Mouse (Mus musculus) spleen, adult 2 months (tissue): ENCODE data around the gene Ppp2r5e.

Experiments
- CTCF ChIP-seq: fragments of 200-500 bp; IDR thresholded peaks from 2 replicates; pipeline ENCODE4 v1.5.1; 2011; ENCODE audit warnings: mild to moderate bottlenecking, inconsistent platforms; ENCODE audit not compliant: insufficient read depth, insufficient read length, insufficient replicate concordance; ENCODE audit errors: extremely low read depth
- POLR2A ChIP-seq: fragments of 200-500 bp; IDR thresholded peaks from 2 replicates; pipeline ENCODE4 v1.6.1; 2011; ENCODE audit warnings: low read depth, low read length, inconsistent platforms

DNA sequence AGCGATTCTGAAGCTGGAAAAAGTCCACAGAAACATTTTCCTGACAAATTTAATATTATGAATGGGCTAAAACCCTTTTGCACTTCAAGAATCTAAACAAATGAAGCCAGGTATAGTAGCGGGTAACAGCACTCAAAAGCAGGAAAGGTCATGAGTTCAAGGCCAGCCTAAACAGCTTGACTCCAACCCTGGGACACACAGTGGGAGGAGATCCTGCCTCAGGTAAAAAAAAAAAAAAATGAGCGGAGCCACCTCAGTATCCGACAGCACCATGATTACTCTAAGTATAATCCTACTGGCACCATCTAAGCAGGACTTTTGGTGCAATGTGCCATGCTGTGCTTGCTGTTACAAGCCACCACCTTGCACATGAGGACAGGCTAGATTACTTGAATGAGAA is 2.2 kb downstream of the Ppp2r5e start:
- TF ChIP-seq CTCF (no peak), POLR2A (no peak)
